Mouse (Mus musculus): ENCODE measurements around the gene Phf6.
"Not testable (repeated sequence)": the region's sequence is repeated elsewhere in the genome, so short reads cannot be mapped to it uniquely, and the experiment has no call there.

Gene Phf6

DNA sequence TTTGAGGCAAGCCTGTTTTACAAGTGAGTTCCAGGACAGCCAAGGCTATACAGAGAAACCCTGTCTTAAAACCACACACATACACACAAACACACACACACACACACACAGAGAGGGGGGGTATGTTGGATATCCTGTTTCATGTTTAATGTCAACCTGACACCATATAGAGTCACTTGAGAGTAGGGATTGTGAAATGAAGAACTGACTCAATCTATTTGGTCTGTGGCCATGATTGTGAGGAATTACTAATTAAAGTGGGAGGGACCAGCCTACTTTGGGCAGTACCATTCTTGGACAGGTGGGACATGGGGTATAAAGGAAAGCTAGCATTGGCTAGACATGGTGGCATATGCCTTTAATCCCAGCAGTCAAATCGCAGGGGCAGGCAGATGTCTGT, 60.6 kb downstream of the Phf6 start:
- in situ Hi-C loops (cut with MboI, MseI) = loop anchor here (10.0 kb wide), 1 partner anchor 202 kb away; no protein-coding TSS in a partner anchor

DNA sequence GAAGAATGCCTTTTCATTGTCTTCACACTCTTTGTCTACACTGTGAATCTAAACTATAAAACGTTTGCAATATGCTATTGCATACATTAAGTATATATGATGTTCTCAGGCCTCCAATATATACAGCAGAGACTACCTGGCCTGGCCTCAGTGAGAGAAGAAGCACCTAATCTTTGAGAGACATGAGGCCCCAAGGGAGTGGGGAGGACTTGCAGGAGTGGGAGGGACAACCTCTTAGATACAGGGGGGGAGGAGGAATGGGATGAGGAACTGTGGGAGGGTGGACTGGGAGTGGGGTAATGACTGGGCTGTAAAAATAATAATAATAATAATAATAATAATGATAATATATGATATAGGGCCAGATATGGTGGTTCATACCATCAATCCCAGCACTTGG, 66.5 kb downstream of the Phf6 start:
- in situ Hi-C loops (cut with MboI, MseI) = loop anchor here (10.0 kb wide), 1 partner anchor 196 kb away; no protein-coding TSS in a partner anchor

DNA sequence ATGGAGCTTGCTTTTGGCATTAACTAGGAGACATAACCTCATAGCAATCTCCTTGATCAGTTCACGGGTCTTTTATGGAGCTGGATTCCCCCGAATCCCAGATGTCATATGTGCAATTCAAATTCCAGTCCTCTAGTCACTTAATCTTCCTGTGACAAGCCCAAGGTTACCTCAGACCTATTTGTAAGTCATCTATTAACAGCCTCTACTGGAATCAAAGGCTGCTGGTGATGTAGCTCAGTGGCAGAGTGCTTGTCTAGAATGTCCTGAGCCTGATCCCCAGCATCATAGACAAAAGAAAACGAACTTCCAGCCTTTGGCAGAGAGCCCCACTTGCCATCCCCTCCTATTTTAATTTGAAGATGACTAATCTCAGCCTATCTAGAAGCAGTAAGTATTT, 69.3 kb downstream of the Phf6 start:
- in situ Hi-C loops (cut with MboI, MseI) = no loop called here

DNA sequence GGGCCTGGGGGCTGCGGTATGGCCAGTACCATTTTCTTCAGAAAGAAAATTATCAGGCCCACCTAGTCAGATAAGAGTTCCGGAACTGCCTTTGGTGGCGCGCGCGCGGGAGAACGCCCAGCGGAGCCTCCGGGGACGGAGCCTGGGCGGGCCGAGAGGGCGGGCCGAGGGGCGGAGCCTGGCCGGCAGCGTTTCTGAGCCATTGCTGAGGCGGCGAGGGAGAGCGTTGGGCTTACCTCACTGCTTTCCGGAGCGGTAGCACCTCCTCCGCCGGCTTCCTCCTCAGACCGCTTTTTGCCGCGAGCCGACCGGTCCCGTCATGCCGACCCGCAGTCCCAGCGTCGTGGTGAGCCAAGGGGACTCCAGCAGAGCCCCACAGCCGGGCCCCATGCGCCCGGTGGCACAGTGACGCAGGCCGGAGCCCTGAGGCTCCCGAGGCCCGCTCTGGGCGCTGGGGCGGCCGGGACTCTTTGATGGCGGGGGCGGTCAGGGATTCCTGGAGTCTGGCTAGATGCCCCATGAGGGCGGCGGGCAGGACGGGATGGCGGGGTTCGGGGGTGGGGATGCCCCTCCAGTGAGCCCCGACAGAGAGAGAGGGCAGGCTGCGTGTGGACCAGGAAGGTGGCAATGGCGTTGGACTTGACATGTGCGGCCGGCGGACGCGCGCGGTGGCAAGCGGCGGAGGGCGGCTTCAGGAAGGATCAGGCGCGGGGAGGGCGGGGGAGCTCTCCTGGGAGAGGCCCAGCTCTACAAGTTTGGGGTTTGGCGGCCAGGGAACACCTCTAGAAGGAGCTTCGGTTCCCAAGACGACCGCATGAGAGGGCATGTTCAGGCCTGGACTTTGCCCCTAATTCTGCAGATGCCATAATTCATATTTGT, 76.1 kb downstream of the Phf6 start, which contains the start of gene Hprt:
Hprt (plus strand) TSS at position 233 of the 879 bp plus-strand sequence.
- in situ Hi-C loops (cut with MboI, MseI) = no loop called here

DNA sequence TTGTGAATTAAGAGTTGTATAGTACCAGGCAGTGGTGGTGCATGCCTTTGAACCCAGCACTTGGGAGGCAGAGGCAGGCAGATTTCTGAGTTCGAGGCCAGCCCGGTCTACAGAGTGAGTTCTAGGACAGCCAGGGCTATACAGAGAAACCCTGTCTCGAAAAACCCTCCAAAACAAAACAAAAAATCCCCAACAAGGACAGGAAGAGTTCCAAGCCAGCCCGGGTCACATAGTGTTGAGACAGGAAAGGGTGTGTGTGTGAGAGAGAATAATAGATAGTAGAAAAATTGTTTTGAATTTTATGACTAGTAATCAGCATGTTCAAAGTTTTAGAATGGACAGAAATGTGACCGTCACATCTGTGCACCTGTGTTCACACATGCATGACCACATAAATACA, 82.7 kb downstream of the Phf6 start:
- in situ Hi-C loops (cut with MboI, MseI) = not testable (repeated sequence)

DNA sequence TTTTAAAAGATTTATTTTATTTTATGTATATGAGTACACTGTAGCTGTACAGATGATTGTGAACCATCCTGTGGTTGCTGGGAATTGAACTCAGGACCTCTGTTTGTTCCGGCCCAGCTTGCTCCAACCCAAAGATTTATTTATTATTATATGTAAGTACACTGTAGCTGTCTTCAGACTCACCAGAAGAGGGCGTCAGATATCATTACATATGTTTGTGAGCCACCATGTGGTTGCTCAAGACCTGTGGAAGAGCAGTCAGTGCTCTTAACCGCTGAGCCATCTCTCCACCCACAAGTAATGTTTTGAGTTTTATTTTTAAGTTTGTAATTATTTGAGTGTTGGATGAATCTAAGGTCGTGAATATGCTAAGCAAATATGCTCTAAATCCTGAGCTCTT, 92.8 kb downstream of the Phf6 start:
- in situ Hi-C loops (cut with MboI, MseI) = not testable (repeated sequence)

DNA sequence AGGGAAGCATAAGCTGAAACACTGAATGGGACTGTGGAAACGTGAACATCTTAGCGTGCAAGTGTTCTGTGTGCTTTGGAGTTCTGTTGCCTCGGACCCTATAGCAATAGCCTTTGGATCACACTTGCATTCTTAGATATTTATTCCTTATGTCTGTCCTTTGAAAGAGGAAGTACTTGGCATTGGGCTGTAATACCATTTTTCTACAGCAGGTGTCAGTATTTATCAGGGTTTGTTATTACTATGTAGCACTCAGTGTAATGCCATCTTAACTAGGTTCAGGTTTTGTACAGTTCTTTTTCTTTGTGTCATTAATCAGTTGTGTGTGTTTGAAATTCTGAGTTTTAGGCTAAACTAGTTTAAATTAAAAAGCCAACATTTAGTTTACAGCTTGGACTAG, 94.0 kb downstream of the Phf6 start:
- in situ Hi-C loops (cut with MboI, MseI) = no loop called here
